Mouse (Mus musculus) erythroid progenitor cell, adult 5-6 weeks (primary cell): ENCODE data around the gene Gm12253. TPM values are rescaled to one million over a fixed set of nuclear protein-coding genes. Genes with fewer than 3 reads are reported as not detected.

Experiments used
- ATAC-seq: replicated peaks from 2 replicates; pipeline ENCODE4 v1.8.0; 2016; ENCODE audit warnings: moderate number of reproducible peaks, mild to moderate bottlenecking, moderate TSS enrichment, inconsistent platforms; ENCODE audit not compliant: poor library complexity, low FRiP score, severe bottlenecking
- total RNA-seq, 2 experiments: library from RNA; stranded (forward) in 1 of 2; stranded (reverse) in 1 of 2; fragments of 150-400 nt in 1 of 2; fragments of 186-747, 209-891 nt in 1 of 2; gene quantifications; 2 replicates each; pipeline versions ENCODE4 v1.2.3 to v1.2.4; 2015 to 2017; ENCODE audit warnings: low replicate concordance in 2 of 2

The Gm12253 gene
- not detected in 2 replicates for total RNA-seq (2015; ENCODE audit: low replicate concordance)
- total RNA-seq (2017; ENCODE audit: low replicate concordance), result not detected in 2 replicates

DNA sequence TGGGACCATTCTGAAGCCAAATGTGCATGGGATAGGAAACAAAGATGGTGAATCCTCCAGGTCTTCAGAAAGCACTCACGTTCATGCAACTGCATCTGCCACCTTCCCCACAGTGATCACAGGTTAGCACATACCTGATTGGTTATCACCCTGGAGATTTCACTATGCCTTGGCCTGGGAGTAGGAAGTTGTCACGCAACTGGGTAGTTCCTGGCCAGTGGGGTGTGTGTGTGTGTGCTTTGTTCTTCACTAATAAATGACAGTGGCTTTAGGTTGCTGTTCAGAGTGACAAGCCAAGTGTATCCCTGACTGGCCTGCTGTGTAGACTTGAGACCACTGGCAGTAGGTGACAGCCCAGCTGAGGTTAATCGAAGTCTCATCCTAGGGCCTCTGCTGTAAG, at the start of gene Gm12253:
Gene Gm12253, plus strand, starts transcription at position 301 of the 400 bp plus-strand sequence.
- no peak for ATAC-seq

DNA sequence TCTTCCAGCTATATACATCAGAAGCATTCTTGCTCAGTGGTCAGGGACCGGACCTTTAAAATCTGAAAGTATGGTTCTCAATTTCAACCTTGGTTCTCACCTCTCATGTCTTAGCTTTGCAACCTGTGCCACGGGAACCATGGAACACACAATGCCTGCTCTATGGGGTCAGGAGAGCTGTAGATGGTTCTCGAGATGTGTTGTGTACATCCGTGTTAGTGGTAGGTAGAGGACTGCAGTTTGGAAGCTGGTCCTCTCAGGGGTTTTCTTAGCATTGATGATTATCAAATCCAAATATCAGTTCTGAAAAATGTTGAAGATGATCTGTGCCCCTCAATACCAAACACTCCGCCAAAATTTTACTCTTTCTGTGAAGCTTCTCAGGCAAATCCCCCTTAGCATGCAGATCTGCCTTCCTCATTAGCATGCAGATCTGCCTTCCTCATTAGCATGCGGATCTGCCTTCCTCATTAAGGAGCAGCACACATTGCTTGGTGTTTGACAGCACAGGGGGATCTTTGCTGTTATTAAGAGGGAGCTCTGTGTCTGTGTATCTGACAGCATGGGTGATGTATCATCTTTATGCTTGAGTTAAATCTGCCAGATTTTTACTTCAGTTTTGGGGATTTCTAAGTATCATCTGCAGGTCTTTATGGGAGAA, 32.2 kb upstream of the Gm12253 start:
- no peak for ATAC-seq

DNA sequence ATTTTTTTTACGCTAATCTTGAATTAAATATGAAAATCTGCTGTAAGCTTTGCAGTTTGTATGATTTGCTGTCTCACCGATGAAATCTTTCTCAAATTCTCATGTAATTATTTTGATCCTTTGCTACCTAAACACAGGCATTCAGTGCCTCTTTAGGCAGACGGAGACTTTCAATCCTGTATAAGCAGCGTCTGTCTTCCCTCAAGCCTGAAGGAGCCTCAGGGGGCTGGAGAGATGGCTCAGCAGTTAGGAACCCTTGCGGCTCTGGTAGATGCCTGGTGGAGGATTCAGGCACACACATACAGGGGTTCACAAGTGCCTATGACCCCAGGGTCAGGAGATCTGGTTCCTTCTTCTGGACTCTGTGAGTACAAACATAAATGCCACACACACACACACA, 31.7 kb upstream of the Gm12253 start:
- no peak for ATAC-seq

DNA sequence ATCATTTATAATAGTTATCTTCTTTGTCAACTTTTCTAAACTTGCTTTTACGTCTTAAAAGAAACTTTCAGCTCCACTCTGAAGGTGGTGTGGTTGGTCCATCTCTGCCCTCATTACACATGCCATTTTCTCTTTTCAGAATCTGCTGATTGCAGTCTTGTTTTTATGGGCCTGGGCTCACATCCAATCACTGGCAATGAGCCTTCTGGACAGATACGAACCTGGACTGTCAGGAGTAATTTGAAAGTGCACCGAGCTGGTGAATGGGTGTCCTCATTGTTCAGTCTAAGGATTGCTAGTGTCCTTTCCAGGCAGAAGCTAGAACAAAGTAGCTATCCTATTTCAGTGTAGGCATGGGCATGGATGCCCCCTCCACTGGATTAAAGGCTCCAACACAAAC, 24.3 kb upstream of the Gm12253 start:
- no peak for ATAC-seq

DNA sequence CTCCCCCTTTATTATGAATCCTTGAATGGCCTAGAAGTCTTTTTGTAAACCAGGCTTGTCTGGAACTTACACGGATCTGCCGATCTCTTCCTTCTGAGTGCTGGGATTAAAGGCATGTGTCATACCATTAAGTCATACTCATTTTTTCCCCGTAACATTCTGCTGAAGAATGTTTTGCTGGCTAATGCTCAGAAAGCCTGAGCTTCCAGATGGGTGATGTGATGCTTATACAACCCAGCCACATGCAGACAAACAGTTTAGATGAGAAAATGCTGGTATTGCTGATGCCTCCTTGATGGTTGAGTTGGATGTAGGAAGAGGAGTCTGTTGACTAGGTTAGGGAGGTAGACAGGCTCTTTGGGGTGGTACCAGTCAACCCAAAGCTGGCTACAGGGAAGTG, 14.0 kb upstream of the Gm12253 start:
- ATAC-seq, result no peak

DNA sequence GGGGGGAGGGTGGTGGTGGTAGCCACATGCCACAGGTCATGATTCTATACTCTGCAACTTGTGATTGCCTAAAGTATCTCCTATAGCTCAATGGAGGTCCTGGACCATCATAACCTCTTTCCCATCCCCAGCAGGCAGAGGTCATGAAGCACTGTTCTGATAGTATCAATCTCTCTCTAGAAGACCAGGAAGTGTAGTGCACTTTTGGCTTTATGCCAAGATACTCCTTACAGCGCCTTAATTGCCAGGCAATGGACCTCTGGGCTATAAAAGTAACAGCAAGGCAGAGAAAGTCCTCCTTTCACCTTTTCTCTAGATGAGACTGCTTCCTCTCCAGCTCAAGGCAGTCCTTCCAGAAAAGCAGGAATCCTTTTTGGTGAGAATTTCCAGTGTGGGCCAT, 11.5 kb upstream of the Gm12253 start, which contains the start of gene 1810065E05Rik:
Gene 1810065E05Rik, plus strand, starts transcription at position 297 of the 400 bp plus-strand sequence.
- ATAC-seq, result no peak

DNA sequence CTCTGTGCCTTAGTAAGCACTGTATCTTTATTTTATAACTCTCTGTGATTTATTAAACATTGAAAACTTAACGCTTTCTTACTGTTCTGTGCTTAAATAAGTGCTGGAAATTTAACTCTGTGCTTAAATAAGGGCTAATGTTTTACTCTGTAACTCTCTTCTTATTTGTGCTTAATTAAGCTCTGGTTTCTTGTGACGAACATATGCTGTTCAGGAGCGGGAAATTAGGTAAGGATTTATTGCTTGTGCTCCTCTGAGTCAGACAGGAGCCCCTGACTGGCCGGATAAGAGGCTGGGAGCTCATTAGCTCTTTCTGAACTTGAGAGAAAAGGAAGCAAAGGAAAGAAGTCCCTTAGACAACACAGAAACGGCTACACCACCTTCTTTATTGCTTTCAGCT, 5.5 kb downstream of the Gm12253 start:
- no peak for ATAC-seq

DNA sequence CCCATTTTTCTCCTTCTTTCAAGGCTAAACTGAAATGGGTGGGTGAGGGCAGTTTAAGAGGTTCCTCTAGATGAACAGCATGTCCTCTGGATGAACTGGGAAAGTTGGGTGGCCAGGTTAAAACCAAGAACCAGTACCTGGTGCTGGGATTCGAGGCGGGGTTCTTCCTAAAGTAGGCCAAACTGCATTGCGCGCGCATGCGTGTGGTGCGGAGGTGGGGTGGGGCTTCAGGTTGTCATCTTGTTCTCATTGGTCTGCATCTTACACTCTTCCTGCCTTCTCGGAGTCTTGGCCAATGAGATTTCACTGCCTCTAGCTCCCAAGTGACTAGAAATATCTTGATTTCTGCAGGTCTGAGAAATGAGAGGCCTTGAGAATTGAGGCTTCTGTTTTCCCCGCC, 20.4 kb downstream of the Gm12253 start, which contains the start of gene Lypd9:
Gene Lypd9, minus strand, starts transcription at position 165 of the 400 bp plus-strand sequence.
- ATAC-seq, result no peak

DNA sequence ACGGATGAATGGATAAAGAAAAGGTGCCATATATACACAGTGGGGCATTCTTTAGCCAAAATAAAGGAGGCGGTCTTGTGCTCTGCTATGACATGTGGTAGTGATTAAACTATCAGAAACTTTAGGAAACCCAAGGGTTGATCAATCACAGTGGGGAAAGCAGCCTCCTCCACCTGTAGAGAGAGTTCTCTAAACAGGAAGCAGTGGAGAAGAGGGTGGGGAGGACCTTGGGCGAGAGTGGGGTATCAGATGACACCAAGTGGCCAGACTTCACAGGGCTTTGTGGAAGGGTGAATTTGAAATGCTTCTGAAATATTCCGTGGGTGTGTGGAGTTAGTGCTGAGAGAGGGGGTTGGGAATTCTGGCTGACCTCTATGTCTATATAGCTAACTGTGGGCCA, 21.2 kb downstream of the Gm12253 start:
- ATAC-seq, result no peak

DNA sequence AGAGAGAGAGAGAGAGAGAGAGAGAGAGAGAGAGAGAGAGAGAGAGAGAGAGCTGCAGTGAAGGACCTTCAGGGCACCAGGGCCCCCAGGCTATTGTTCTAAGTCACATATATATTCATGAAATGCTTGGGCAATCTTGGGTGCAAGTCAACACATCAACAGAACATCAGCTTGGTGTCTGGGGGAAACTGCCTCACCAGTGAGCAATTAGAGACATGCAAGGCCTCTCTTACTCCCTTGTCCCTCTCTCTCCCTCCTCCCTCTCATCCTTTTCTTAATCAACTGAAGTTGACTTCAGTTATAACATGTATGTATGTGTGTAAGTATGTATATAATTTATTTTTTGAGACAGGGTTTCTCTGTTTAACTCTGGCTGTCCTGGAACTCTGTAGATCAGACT, 29.8 kb downstream of the Gm12253 start, which contains the start of gene Olfr30:
Gene Olfr30, minus strand, starts transcription at position 101 of the 400 bp plus-strand sequence.
- ATAC-seq, result no peak

Other genes with a start within 250 kb of the Gm12253 start
- 16.8 and 27.4 TPM in 2 replicates for gene Igtp, start 233.0 kb upstream of the Gm12253 start, total RNA-seq (2015; ENCODE audit: low replicate concordance)
- gene Igtp, start 233.0 kb upstream of the Gm12253 start, total RNA-seq (2017; ENCODE audit: low replicate concordance), result 17.1 and 20.9 TPM in 2 replicates
- 6.5 and 12.6 TPM in 2 replicates for gene Irgm2, start 232.9 kb upstream of the Gm12253 start, total RNA-seq (2015; ENCODE audit: low replicate concordance)
- gene Irgm2, start 232.9 kb upstream of the Gm12253 start, total RNA-seq (2017; ENCODE audit: low replicate concordance), result 5.9 and 6.8 TPM in 2 replicates
- 4.3 and 10.9 TPM in 2 replicates for gene 4930438A08Rik, start 157.8 kb upstream of the Gm12253 start, total RNA-seq (2015; ENCODE audit: low replicate concordance)
- gene 4930438A08Rik, start 157.8 kb upstream of the Gm12253 start, total RNA-seq (2017; ENCODE audit: low replicate concordance), result 2.7 and 9.5 TPM in 2 replicates
- gene Zfp692, start 125.5 kb upstream of the Gm12253 start, total RNA-seq (2015; ENCODE audit: low replicate concordance), result 4.6 and 17.7 TPM in 2 replicates
- 17.1 and 19.1 TPM in 2 replicates for gene Zfp692, start 125.5 kb upstream of the Gm12253 start, total RNA-seq (2017; ENCODE audit: low replicate concordance)
- gene Zfp672, start 102.2 kb upstream of the Gm12253 start, total RNA-seq (2015; ENCODE audit: low replicate concordance), result 75.3 and 80.5 TPM in 2 replicates
- gene Zfp672, start 102.2 kb upstream of the Gm12253 start, total RNA-seq (2017; ENCODE audit: low replicate concordance), result 27.6 and 39.9 TPM in 2 replicates
- gene Sh3bp5l, start 101.8 kb upstream of the Gm12253 start, total RNA-seq (2015; ENCODE audit: low replicate concordance), result 10.5 and 13.3 TPM in 2 replicates
- 19.8 and 118 TPM in 2 replicates for gene Sh3bp5l, start 101.8 kb upstream of the Gm12253 start, total RNA-seq (2017; ENCODE audit: low replicate concordance)
- not detected in 2 replicates for gene Lypd8, start 53.5 kb upstream of the Gm12253 start, total RNA-seq (2015; ENCODE audit: low replicate concordance)
- gene Lypd8, start 53.5 kb upstream of the Gm12253 start, total RNA-seq (2017; ENCODE audit: low replicate concordance), result not detected in 2 replicates
- gene 1810065E05Rik, start 11.4 kb upstream of the Gm12253 start, total RNA-seq (2015; ENCODE audit: low replicate concordance), result not detected in 2 replicates
- gene 1810065E05Rik, start 11.4 kb upstream of the Gm12253 start, total RNA-seq (2017; ENCODE audit: low replicate concordance), result not detected in 2 replicates
- not detected in 2 replicates for gene Lypd9, start 20.4 kb downstream of the Gm12253 start, total RNA-seq (2015; ENCODE audit: low replicate concordance)
- not detected in 2 replicates for gene Lypd9, start 20.4 kb downstream of the Gm12253 start, total RNA-seq (2017; ENCODE audit: low replicate concordance)
- gene Olfr30, start 29.7 kb downstream of the Gm12253 start, total RNA-seq (2015; ENCODE audit: low replicate concordance), result not detected in 2 replicates
- gene Olfr30, start 29.7 kb downstream of the Gm12253 start, total RNA-seq (2017; ENCODE audit: low replicate concordance), result not detected in 2 replicates
- gene Olfr332, start 60.0 kb downstream of the Gm12253 start, total RNA-seq (2015; ENCODE audit: low replicate concordance), result not detected in 2 replicates
- gene Olfr332, start 60.0 kb downstream of the Gm12253 start, total RNA-seq (2017; ENCODE audit: low replicate concordance), result not detected in 2 replicates
- not detected in 2 replicates for gene Olfr331, start 70.0 kb downstream of the Gm12253 start, total RNA-seq (2015; ENCODE audit: low replicate concordance)
- not detected in 2 replicates for gene Olfr331, start 70.0 kb downstream of the Gm12253 start, total RNA-seq (2017; ENCODE audit: low replicate concordance)
- gene Olfr330, start 102.3 kb downstream of the Gm12253 start, total RNA-seq (2015; ENCODE audit: low replicate concordance), result not detected in 2 replicates
- not detected in 2 replicates for gene Olfr330, start 102.3 kb downstream of the Gm12253 start, total RNA-seq (2017; ENCODE audit: low replicate concordance)
- not detected in 2 replicates for gene Olfr329-ps, start 113.9 kb downstream of the Gm12253 start, total RNA-seq (2015; ENCODE audit: low replicate concordance)
- gene Olfr329-ps, start 113.9 kb downstream of the Gm12253 start, total RNA-seq (2017; ENCODE audit: low replicate concordance), result not detected in 2 replicates
- not detected in 2 replicates for gene Olfr328, start 123.1 kb downstream of the Gm12253 start, total RNA-seq (2015; ENCODE audit: low replicate concordance)
- not detected in 2 replicates for gene Olfr328, start 123.1 kb downstream of the Gm12253 start, total RNA-seq (2017; ENCODE audit: low replicate concordance)
- gene Olfr224, start 138.0 kb downstream of the Gm12253 start, total RNA-seq (2015; ENCODE audit: low replicate concordance), result not detected in 2 replicates
- gene Olfr224, start 138.0 kb downstream of the Gm12253 start, total RNA-seq (2017; ENCODE audit: low replicate concordance), result not detected in 2 replicates
- gene Olfr325, start 145.2 kb downstream of the Gm12253 start, total RNA-seq (2015; ENCODE audit: low replicate concordance), result not detected in 2 replicates
- not detected in 2 replicates for gene Olfr325, start 145.2 kb downstream of the Gm12253 start, total RNA-seq (2017; ENCODE audit: low replicate concordance)
- not detected in 2 replicates for gene Olfr324, start 162.6 kb downstream of the Gm12253 start, total RNA-seq (2015; ENCODE audit: low replicate concordance)
- gene Olfr324, start 162.6 kb downstream of the Gm12253 start, total RNA-seq (2017; ENCODE audit: low replicate concordance), result not detected in 2 replicates
- gene 2210407C18Rik, start 183.5 kb downstream of the Gm12253 start, total RNA-seq (2015; ENCODE audit: low replicate concordance), result not detected in 2 replicates
- not detected in 2 replicates for gene 2210407C18Rik, start 183.5 kb downstream of the Gm12253 start, total RNA-seq (2017; ENCODE audit: low replicate concordance)
- not detected in 2 replicates for gene Olfr323, start 197.9 kb downstream of the Gm12253 start, total RNA-seq (2015; ENCODE audit: low replicate concordance)
- gene Olfr323, start 197.9 kb downstream of the Gm12253 start, total RNA-seq (2017; ENCODE audit: low replicate concordance), result not detected in 2 replicates
- 56.9 and 65.4 TPM in 2 replicates for gene Trim58, start 207.9 kb downstream of the Gm12253 start, total RNA-seq (2015; ENCODE audit: low replicate concordance)
- gene Trim58, start 207.9 kb downstream of the Gm12253 start, total RNA-seq (2017; ENCODE audit: low replicate concordance), result 45.0 and 61.1 TPM in 2 replicates
- gene Olfr322, start 226.2 kb downstream of the Gm12253 start, total RNA-seq (2015; ENCODE audit: low replicate concordance), result 0.42 TPM in 1 of 2 replicates, not detected in the other
- 0.77 and 1.9 TPM in 2 replicates for gene Olfr322, start 226.2 kb downstream of the Gm12253 start, total RNA-seq (2017; ENCODE audit: low replicate concordance)
- gene Olfr320, start 248.5 kb downstream of the Gm12253 start, total RNA-seq (2015; ENCODE audit: low replicate concordance), result not detected in 2 replicates
- gene Olfr320, start 248.5 kb downstream of the Gm12253 start, total RNA-seq (2017; ENCODE audit: low replicate concordance), result not detected in 2 replicates